Mouse (Mus musculus) c-Kit-positive CD71-positive TER-119-positive erythroid progenitor cells, embryonic 14.5 days (primary cell): ENCODE measurements around the gene 9430097D07Rik.

ENCODE experiments used
- DNase-seq: peaks from one replicate; pipeline ENCODE4 v3.0.0-alpha.2; 2013; ENCODE audit warnings: low spot score

Gene 9430097D07Rik

GRCm38 (mm10) chr2:32534061-32534732 is 41.3 kb downstream of the 9430097D07Rik start:
- no peak for DNase-seq

DNA sequence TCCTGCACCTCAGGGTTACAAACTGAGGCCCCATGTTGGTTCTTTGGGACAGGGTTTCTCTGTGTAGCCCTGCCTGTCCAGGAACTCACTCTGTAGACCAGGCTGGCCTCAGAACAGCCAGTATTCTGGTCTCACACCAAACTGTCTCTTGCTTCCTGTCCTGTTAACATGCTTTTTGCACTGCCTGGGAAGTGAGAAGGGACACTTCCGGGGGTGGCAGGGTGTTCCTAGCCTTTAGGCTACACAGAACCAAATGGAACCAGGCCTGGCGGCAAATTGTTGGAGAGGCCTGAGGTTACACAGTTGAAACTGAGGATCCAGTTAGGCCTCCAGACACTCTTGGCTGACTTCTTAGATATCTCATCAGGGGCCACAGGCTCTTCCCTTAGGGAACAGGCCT is 42.3 kb downstream of the 9430097D07Rik start:
- DNase-seq = no peak

DNA sequence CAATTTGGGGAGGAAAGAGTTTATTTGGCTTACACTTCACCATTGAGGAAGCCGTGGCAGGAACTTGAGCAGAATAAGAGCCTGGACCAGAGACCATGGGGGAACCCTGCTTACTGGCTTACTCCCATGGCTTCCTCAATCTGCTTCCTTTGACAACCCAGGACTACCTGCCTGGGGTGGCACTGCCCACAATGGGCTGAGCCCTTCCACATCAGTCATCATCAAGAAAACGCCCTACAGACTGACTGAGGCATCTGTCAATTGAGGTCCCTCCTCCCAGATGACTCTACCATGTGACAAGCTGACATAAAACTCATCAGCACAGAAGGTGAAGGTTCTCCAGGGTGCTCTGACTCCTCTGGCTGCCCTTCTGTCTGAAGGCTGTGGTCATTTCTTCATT is 45.0 kb downstream of the 9430097D07Rik start:
- no peak for DNase-seq

GRCm38 (mm10) chr2:32528326-32528725 is 47.2 kb downstream of the 9430097D07Rik start:
- DNase-seq = no peak

DNA sequence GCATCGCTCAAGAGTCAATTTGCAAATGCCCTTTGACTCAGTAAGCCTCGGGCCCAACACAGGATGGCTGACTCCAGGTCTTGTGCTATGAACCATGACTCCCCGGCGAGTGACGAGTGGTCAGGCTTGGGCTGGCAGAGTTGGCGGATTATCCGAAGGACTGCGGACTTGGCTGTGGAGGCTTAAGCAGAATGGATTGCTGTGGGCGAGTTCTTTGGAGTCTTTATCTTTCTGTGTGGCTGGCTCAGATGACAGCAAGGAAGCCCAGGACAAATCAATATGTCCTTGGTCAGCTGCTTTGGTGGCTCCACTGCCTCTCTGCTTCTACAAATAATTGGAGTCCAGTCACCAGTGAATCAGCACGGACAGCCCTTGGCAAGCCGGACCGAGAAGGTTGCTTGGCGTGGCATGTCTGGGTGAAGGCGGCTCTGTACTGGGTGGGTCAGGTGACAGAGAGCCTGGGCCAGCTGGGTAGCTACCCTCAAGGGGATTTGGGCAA is 48.0 kb downstream of the 9430097D07Rik start:
- DNase-seq = no peak

DNA sequence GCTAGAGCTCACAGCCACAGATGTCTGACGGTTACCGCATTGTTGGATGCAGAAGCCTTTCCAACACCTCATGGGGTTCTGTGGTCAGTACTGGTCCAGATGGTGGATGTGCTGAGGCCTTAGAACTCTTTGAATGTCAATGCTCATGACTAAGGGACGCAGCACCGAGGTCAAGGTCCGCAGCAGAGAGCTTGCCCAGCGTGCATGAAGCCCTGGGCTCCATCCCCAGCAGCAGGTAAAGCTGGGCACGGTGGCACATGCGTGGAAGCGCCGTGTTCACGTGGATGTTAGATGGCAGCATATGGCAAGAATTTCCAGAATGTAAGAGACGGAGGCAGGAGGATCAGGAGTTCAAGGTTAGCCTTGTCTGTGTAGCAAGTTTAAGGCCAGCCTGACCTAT is 49.7 kb downstream of the 9430097D07Rik start:
- no peak for DNase-seq

DNA sequence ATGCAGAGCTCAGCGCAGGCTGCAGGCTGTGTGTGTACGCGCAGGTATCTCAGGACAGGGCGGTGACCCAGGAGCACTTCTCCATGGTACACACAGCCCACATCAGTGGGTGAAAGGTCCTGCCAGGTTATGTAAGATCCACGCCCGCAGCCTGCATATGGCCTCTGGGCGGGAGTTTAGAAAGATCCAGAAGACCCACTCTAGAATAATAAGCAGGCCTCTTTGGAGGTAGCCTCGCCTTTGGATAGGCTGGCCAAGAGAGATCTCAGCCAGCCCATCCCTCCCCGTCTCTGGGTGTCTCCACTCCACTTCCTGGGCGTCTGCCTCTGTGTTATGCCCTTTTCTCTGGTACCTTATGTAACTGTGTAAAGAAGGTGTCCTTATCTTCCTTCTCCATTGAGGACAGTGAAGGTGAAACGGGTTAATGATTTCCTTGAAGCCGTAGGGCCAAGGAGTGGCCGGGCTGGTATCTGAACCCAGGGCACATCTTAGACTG is 50.9 kb downstream of the 9430097D07Rik start:
- DNase-seq = no peak
